9 mouse cellular contexts compared by ENCODE assay signal in genomic region chr13:59771257-59771656, GRCm38 (mm10). TPM values are rescaled to one million over a fixed set of nuclear protein-coding genes. Genes with fewer than 3 reads are reported as not detected.
A peak's percentile ranks its signal among the peaks of the same experiment; 100 is the strongest.
DNase-seq lines count a peak whose midpoint lies in the region; ATAC-seq and TF ChIP-seq lines count a peak whose summit lies in the region.
"Had no signal": no experiment of that assay in that cellular context is flagged by ENCODE, and none has a peak within 500 bp of the region (broad histone marks: within the 10 kb centered on the region; RNA-seq: fewer than 3 reads in every experiment).

No protein-coding gene starts in this region.

- peak; percentile 30 for DNase-seq in limb, embryonic 11.5 days (ENCODE audit: low spot score)
- DNase-seq in limb, embryonic 10.5 days (ENCODE audit: low spot score): no peak
- peak; percentile 28 for DNase-seq in embryonic facial prominence, embryonic 10.5 days (ENCODE audit: low spot score)
- peak; percentile 77 to 87 for DNase-seq in heart, adult 2 months
- peak; percentile 85 for DNase-seq in kidney, adult 2 months
- peak; percentile 89 for DNase-seq in liver

- H3K79me2 ChIP-seq in heart, adult 2 months (replicated peaks; ENCODE audit: control insufficient read depth, insufficient read depth, low read length): peaks cover 8% of the 10 kb centered on the region

- H3K27me3 ChIP-seq in limb, embryonic 11.5 days (ENCODE audit: control insufficient read depth, insufficient read depth, low read length): no peaks in the 10 kb centered on the region
- H3K27me3 ChIP-seq in limb, embryonic 10.5 days (ENCODE audit: low read depth, poor library complexity, severe bottlenecking): no peaks in the 10 kb centered on the region
- no peaks in the 10 kb centered on the region for H3K27me3 ChIP-seq in embryonic facial prominence, embryonic 10.5 days (replicated peaks; ENCODE audit: low read depth, poor library complexity, severe bottlenecking)
- H3K27me3 ChIP-seq in heart, adult 2 months (ENCODE audit: control insufficient read depth, insufficient read depth, low read length): no peaks in the 10 kb centered on the region
- H3K27me3 ChIP-seq in kidney, adult 2 months (replicated peaks; ENCODE audit: control insufficient read depth, insufficient read depth, low read length): no peaks in the 10 kb centered on the region
- no peaks in the 10 kb centered on the region for H3K27me3 ChIP-seq in stomach, embryonic 15.5 days (replicated peaks)

- TF ChIP-seq CTCF in heart, adult 2 months (IDR thresholded peaks at IDR 0.05): no peak
- TF ChIP-seq CTCF in kidney, adult 2 months (conservative IDR thresholded peaks at IDR 0.05; ENCODE audit: insufficient read depth, insufficient read length, low read depth, low read length): no peak

- 0 out of 2 replicates have a peak overlapping the region, but pooled peaks have one; percentile 74 for H3K4me2 ChIP-seq in limb, embryonic 11.5 days (ENCODE audit: low read depth, severe bottlenecking)
- peak overlapping the region; percentile 84 for H3K4me2 ChIP-seq in stomach, embryonic 15.5 days

- intact Hi-C loops in heart, adult 2 months (cut with DNase I): loop anchor here (2.0 kb wide), 1 partner anchor 52 kb away; the partner anchor contains the start of gene Tut7

- no peaks in the 10 kb centered on the region for H3K9me3 ChIP-seq in limb, embryonic 11.5 days (ENCODE audit: control insufficient read depth, low read length)
- no peaks in the 10 kb centered on the region for H3K9me3 ChIP-seq in limb, embryonic 10.5 days (replicated peaks)
- no peaks in the 10 kb centered on the region for H3K9me3 ChIP-seq in embryonic facial prominence, embryonic 10.5 days
- no peaks in the 10 kb centered on the region for H3K9me3 ChIP-seq in stomach, embryonic 15.5 days

- H3K4me1 ChIP-seq in limb, embryonic 11.5 days (ENCODE audit: control insufficient read depth, insufficient read depth, low read length): peaks cover 14% of the 10 kb centered on the region
- H3K4me1 ChIP-seq in limb, embryonic 10.5 days: peaks cover 44% of the 10 kb centered on the region
- peaks cover 41% of the 10 kb centered on the region for H3K4me1 ChIP-seq in embryonic facial prominence, embryonic 10.5 days
- H3K4me1 ChIP-seq in heart, adult 2 months (ENCODE audit: control insufficient read depth, insufficient read depth, low read length): peaks cover 22% of the 10 kb centered on the region
- peaks cover 27% of the 10 kb centered on the region for H3K4me1 ChIP-seq in kidney, adult 2 months (ENCODE audit: control insufficient read depth, insufficient read depth, low read length)
- peaks cover 38% of the 10 kb centered on the region for H3K4me1 ChIP-seq in stomach, embryonic 15.5 days

- no peak overlapping the region for H3K4me3 ChIP-seq in limb, embryonic 11.5 days (ENCODE audit: low read depth, low read length)
- no peak overlapping the region for H3K4me3 ChIP-seq in limb, embryonic 10.5 days
- no peak overlapping the region for H3K4me3 ChIP-seq in embryonic facial prominence, embryonic 10.5 days
- peak overlapping the region; percentile 69; the same call in 1 of the 2 replicates for H3K4me3 ChIP-seq in heart, adult 2 months
- no peak overlapping the region for H3K4me3 ChIP-seq in kidney, adult 2 months (ENCODE audit: insufficient read depth, low read depth, low read length)
- no peak overlapping the region for H3K4me3 ChIP-seq in stomach, embryonic 15.5 days (replicated peaks)

- ATAC-seq in limb, embryonic 11.5 days (ENCODE audit: insufficient number of reproducible peaks, low FRiP score, low TSS enrichment, low read depth): no peak
- ATAC-seq in monocyte, adult 5-6 weeks (replicated peaks; ENCODE audit: insufficient number of reproducible peaks, low FRiP score, low TSS enrichment, poor library complexity, severe bottlenecking): peak; percentile 52
- peak; percentile 18; the same call in 1 of the 2 replicates for ATAC-seq in stomach, embryonic 15.5 days (ENCODE audit: insufficient read depth, low FRiP score, low read depth)

- WGBS in limb, embryonic 11.5 days: 74% methylated on average over 9 of the region's 9 CpGs
- WGBS in limb, embryonic 10.5 days: 75% methylated on average over 9 of the region's 9 CpGs
- WGBS in embryonic facial prominence, embryonic 10.5 days: 74% methylated on average over 9 of the region's 9 CpGs
- 0% methylated on average over 9 of the region's 9 CpGs for WGBS in heart, adult 2 months
- WGBS in kidney, adult 2 months: 11% methylated on average over 9 of the region's 9 CpGs
- WGBS in stomach, embryonic 15.5 days: 20% methylated on average over 9 of the region's 9 CpGs

- TF ChIP-seq EP300 in heart, adult 2 months (IDR thresholded peaks at IDR 0.05; ENCODE audit: insufficient read depth, low read depth, low read length): peak; percentile 92

- no peak overlapping the region; the same call in 1 of the 2 replicates for H3K27ac ChIP-seq in limb, embryonic 11.5 days (replicated peaks; ENCODE audit: low read depth, low read length)
- H3K27ac ChIP-seq in limb, embryonic 10.5 days: no peak overlapping the region
- H3K27ac ChIP-seq in embryonic facial prominence, embryonic 10.5 days (replicated peaks): peak overlapping the region; percentile 94; the same call in 1 of the 2 replicates
- H3K27ac ChIP-seq in heart, adult 2 months: peak overlapping the region; percentile 100
- peak overlapping the region; percentile 58 for H3K27ac ChIP-seq in kidney, adult 2 months (ENCODE audit: insufficient read depth, low read depth, low read length)
- H3K27ac ChIP-seq in stomach, embryonic 15.5 days: peak overlapping the region; percentile 100

- H3K9ac ChIP-seq in limb, embryonic 11.5 days (ENCODE audit: low read length): no peak overlapping the region
- no peak overlapping the region for H3K9ac ChIP-seq in heart, adult 2 months (ENCODE audit: low read depth, low read length)
- H3K9ac ChIP-seq in stomach, embryonic 15.5 days: no peak overlapping the region

- H3K36me3 ChIP-seq in limb, embryonic 11.5 days (ENCODE audit: control insufficient read depth, insufficient read depth, low read length): peaks cover 4% of the 10 kb centered on the region; the same call in 1 of the 2 replicates
- peaks cover 52% of the 10 kb centered on the region for H3K36me3 ChIP-seq in limb, embryonic 10.5 days
- peaks cover 54% of the 10 kb centered on the region for H3K36me3 ChIP-seq in embryonic facial prominence, embryonic 10.5 days (replicated peaks)
- peaks cover 26% of the 10 kb centered on the region for H3K36me3 ChIP-seq in heart, adult 2 months (ENCODE audit: control insufficient read depth, insufficient read depth, low read length)
- H3K36me3 ChIP-seq in kidney, adult 2 months (ENCODE audit: control insufficient read depth, insufficient read depth, low read length): no peaks in the 10 kb centered on the region
- H3K36me3 ChIP-seq in stomach, embryonic 15.5 days: peaks cover 11% of the 10 kb centered on the region

- peak; percentile 52 for TF ChIP-seq POLR2A in heart, adult 2 months (IDR thresholded peaks at IDR 0.05; ENCODE audit: insufficient read depth, low read depth, low read length)
- TF ChIP-seq POLR2A in kidney, adult 2 months (IDR thresholded peaks at IDR 0.05; ENCODE audit: low read depth, low read length): no peak

RNA-seq across cellular contexts. Expression of gene Isca1, which starts 1.6 kb away (rescaled TPM):
- polyA plus RNA-seq in limb, embryonic 11.5 days (2014; fragmentation: Nextera tagmentation; extraction: Ambion mirVana): 103 and 108 TPM in 2 replicates
- polyA plus RNA-seq in limb, embryonic 10.5 days (2016; fragmentation: Nextera tagmentation; extraction: Ambion mirVana): 90.5 and 95.7 TPM in 2 replicates
- polyA plus RNA-seq in embryonic facial prominence, embryonic 10.5 days (2016; fragmentation: Nextera tagmentation; extraction: Ambion mirVana): 86.9 and 92.1 TPM in 2 replicates
- 100 to 1,000 TPM; 233 to 239 TPM for total RNA-seq in heart, adult 2 months (2021)
- 326 and 509 TPM in 2 replicates for polyA plus RNA-seq in heart, adult 2 months (2012; rRNA removed)
- polyA plus RNA-seq in kidney, adult 2 months (2012; rRNA removed): 164 and 171 TPM in 2 replicates
- total RNA-seq in monocyte, adult 5-6 weeks (2017): 57.1 to 69.2 TPM (median 64.4 TPM) in 3 replicates
- polyA plus RNA-seq in stomach, embryonic 15.5 days (2015; fragmentation: Nextera tagmentation; extraction: Ambion mirVana): 121 and 127 TPM in 2 replicates

RNA-seq across cellular contexts. Expression of gene Gm49354, which starts 10.8 kb away (rescaled TPM):
- polyA plus RNA-seq in limb, embryonic 11.5 days (2014; fragmentation: Nextera tagmentation; extraction: Ambion mirVana): not detected in 2 replicates
- polyA plus RNA-seq in limb, embryonic 10.5 days (2016; fragmentation: Nextera tagmentation; extraction: Ambion mirVana): not detected in 2 replicates
- polyA plus RNA-seq in embryonic facial prominence, embryonic 10.5 days (2016; fragmentation: Nextera tagmentation; extraction: Ambion mirVana): not detected in 2 replicates
- not detected for total RNA-seq in heart, adult 2 months (2021)
- not detected in 2 replicates for polyA plus RNA-seq in heart, adult 2 months (2012; rRNA removed)
- not detected in 2 replicates for polyA plus RNA-seq in kidney, adult 2 months (2012; rRNA removed)
- 9.7 to 54.7 TPM (median 19.1 TPM) in 3 replicates for total RNA-seq in monocyte, adult 5-6 weeks (2017)
- not detected in 2 replicates for polyA plus RNA-seq in stomach, embryonic 15.5 days (2015; fragmentation: Nextera tagmentation; extraction: Ambion mirVana)
- total RNA-seq: ES-E14 had no signal

RNA-seq across cellular contexts. Expression of gene 1700014D04Rik, which starts 24.7 kb away (rescaled TPM):
- 0.58 TPM in 1 of 2 replicates, not detected in the other for polyA plus RNA-seq in limb, embryonic 11.5 days (2014; fragmentation: Nextera tagmentation; extraction: Ambion mirVana)
- polyA plus RNA-seq in limb, embryonic 10.5 days (2016; fragmentation: Nextera tagmentation; extraction: Ambion mirVana): 0.31 TPM in 1 of 2 replicates, not detected in the other
- 0.11 and 0.21 TPM in 2 replicates for polyA plus RNA-seq in embryonic facial prominence, embryonic 10.5 days (2016; fragmentation: Nextera tagmentation; extraction: Ambion mirVana)
- not detected for total RNA-seq in heart, adult 2 months (2021)
- 0.09 TPM in 1 of 2 replicates, not detected in the other for polyA plus RNA-seq in heart, adult 2 months (2012; rRNA removed)
- polyA plus RNA-seq in kidney, adult 2 months (2012; rRNA removed): 0.09 TPM in 1 of 2 replicates, not detected in the other
- not detected in 3 replicates for total RNA-seq in monocyte, adult 5-6 weeks (2017)
- polyA plus RNA-seq in stomach, embryonic 15.5 days (2015; fragmentation: Nextera tagmentation; extraction: Ambion mirVana): not detected in 2 replicates

RNA-seq across cellular contexts. Expression of gene Spata31d1d, which starts 39.7 kb away (rescaled TPM):
- not detected in 2 replicates for polyA plus RNA-seq in limb, embryonic 11.5 days (2014; fragmentation: Nextera tagmentation; extraction: Ambion mirVana)
- not detected in 2 replicates for polyA plus RNA-seq in limb, embryonic 10.5 days (2016; fragmentation: Nextera tagmentation; extraction: Ambion mirVana)
- not detected in 2 replicates for polyA plus RNA-seq in embryonic facial prominence, embryonic 10.5 days (2016; fragmentation: Nextera tagmentation; extraction: Ambion mirVana)
- total RNA-seq in heart, adult 2 months (2021): not detected
- polyA plus RNA-seq in heart, adult 2 months (2012; rRNA removed): 0.04 and 0.06 TPM in 2 replicates
- polyA plus RNA-seq in kidney, adult 2 months (2012; rRNA removed): 0.05 TPM in 1 of 2 replicates, not detected in the other
- not detected in 3 replicates for total RNA-seq in monocyte, adult 5-6 weeks (2017)
- polyA plus RNA-seq in stomach, embryonic 15.5 days (2015; fragmentation: Nextera tagmentation; extraction: Ambion mirVana): not detected in 2 replicates

RNA-seq across cellular contexts. Expression of gene Tut7, which starts 51.7 kb away (rescaled TPM):
- 44.4 and 53.2 TPM in 2 replicates for polyA plus RNA-seq in limb, embryonic 11.5 days (2014; fragmentation: Nextera tagmentation; extraction: Ambion mirVana)
- 34.6 and 47.5 TPM in 2 replicates for polyA plus RNA-seq in limb, embryonic 10.5 days (2016; fragmentation: Nextera tagmentation; extraction: Ambion mirVana)
- 40.7 and 41.3 TPM in 2 replicates for polyA plus RNA-seq in embryonic facial prominence, embryonic 10.5 days (2016; fragmentation: Nextera tagmentation; extraction: Ambion mirVana)
- 10 to 100 TPM; 41.6 to 45.1 TPM for total RNA-seq in heart, adult 2 months (2021)
- polyA plus RNA-seq in heart, adult 2 months (2012; rRNA removed): 10.3 and 16.3 TPM in 2 replicates
- 14.5 and 14.6 TPM in 2 replicates for polyA plus RNA-seq in kidney, adult 2 months (2012; rRNA removed)
- total RNA-seq in monocyte, adult 5-6 weeks (2017): 227 to 337 TPM (median 264 TPM) in 3 replicates
- 48.1 and 50.6 TPM in 2 replicates for polyA plus RNA-seq in stomach, embryonic 15.5 days (2015; fragmentation: Nextera tagmentation; extraction: Ambion mirVana)

Comparison
In these comparisons a context has a peak if more than half of its experiments do, and no peak if none do; other contexts are left out.
1. H3K27ac ChIP-seq: peak in embryonic facial prominence, embryonic 10.5 days (single experiment), heart, adult 2 months (single experiment), kidney, adult 2 months (single experiment) and stomach, embryonic 15.5 days (single experiment); none in limb, embryonic 11.5 days (single experiment) and limb, embryonic 10.5 days (single experiment).